Mouse (Mus musculus): ENCODE data around the gene Ncbp3.

DNA sequence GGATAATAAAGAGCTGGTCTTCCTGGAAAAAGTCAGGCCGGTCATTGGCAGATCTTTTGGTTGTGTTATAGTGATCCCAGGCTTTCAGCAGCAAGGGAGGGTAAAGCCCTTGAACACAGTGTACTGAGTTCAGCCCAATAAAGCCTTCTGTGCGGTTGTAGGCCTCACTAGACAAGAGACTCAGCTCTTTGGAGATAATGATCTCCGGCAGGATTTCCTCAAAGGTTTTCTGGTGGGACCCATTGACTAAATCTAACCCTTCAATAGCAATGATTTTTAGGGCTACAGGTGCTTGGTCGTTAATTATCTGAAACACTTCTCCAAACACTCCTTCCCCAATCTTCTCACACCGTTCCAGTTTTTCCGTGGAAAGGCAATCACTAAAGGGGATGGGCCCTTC, 89.0 kb downstream of the Ncbp3 start:
- TF ChIP-seq MAFK (IDR thresholded peaks at IDR 0.05; ENCODE audit: insufficient read depth, low read depth, low read length) (no peak), ZC3H11A (IDR thresholded peaks at IDR 0.05; ENCODE audit: borderline replicate concordance, low read depth, low read length) (no peak), HCFC1 (IDR thresholded peaks at IDR 0.05; ENCODE audit: borderline replicate concordance, insufficient read depth, low read length) (no peak), ZNF384 (IDR thresholded peaks at IDR 0.05; ENCODE audit: low read depth, low read length) (no peak), CHD2 (IDR thresholded peaks at IDR 0.05; ENCODE audit: low read depth, low read length) (no peak)

Data from ES-E14 (cell line).